Mouse (Mus musculus) erythroid progenitor cell, adult 5-6 weeks (primary cell): ENCODE results near the gene Pef1. TPM values are rescaled to one million over a fixed set of nuclear protein-coding genes. Genes with fewer than 3 reads are reported as not detected.

Experiments
- ATAC-seq: replicated peaks from 2 replicates; pipeline ENCODE4 v1.8.0; 2016; ENCODE audit warnings: moderate number of reproducible peaks, mild to moderate bottlenecking, moderate TSS enrichment, inconsistent platforms; ENCODE audit not compliant: poor library complexity, low FRiP score, severe bottlenecking
- total RNA-seq, 2 experiments: library from RNA; stranded (forward) in 1 of 2; stranded (reverse) in 1 of 2; fragments of 150-400 nt in 1 of 2; fragments of 186-747, 209-891 nt in 1 of 2; gene quantifications; 2 replicates each; pipeline versions ENCODE4 v1.2.3 to v1.2.4; 2015 to 2017; ENCODE audit warnings: low replicate concordance in 2 of 2

Pef1 gene
- total RNA-seq (2015; ENCODE audit: low replicate concordance) (44.7 and 45.3 TPM in 2 replicates), total RNA-seq (2017; ENCODE audit: low replicate concordance) (8.9 and 10.3 TPM in 2 replicates)

- no peak for ATAC-seq
Observed at GRCm38 (mm10) chr4:130102111-130102651, at the start of gene Pef1. Pef1 (plus strand) TSS chr4:130102558.

- ATAC-seq = no peak
Observed at GRCm38 (mm10) chr4:130053111-130053510, 49.2 kb upstream of the Pef1 start.

GRCm38 (mm10) chr4:130054727-130055126 is 47.6 kb upstream of the Pef1 start:
- no peak for ATAC-seq

- no peak for ATAC-seq
Observed at GRCm38 (mm10) chr4:130055160-130056010, 47.0 kb upstream of the Pef1 start.

GRCm38 (mm10) chr4:130056011-130056322 is 46.4 kb upstream of the Pef1 start:
- ATAC-seq = no peak

GRCm38 (mm10) chr4:130056471-130056870 is 45.9 kb upstream of the Pef1 start:
- ATAC-seq = no peak

- ATAC-seq = no peak
Observed at GRCm38 (mm10) chr4:130060937-130061336, 41.4 kb upstream of the Pef1 start.

GRCm38 (mm10) chr4:130063191-130063590 is 39.2 kb upstream of the Pef1 start:
- no peak for ATAC-seq

- ATAC-seq = no peak
Observed at GRCm38 (mm10) chr4:130066816-130067215, 35.5 kb upstream of the Pef1 start.

- ATAC-seq = no peak
Observed at GRCm38 (mm10) chr4:130070523-130070922, 31.8 kb upstream of the Pef1 start.

GRCm38 (mm10) chr4:130071758-130072157 is 30.6 kb upstream of the Pef1 start:
- no peak for ATAC-seq

- no peak for ATAC-seq
Observed at GRCm38 (mm10) chr4:130073367-130073766, 29.0 kb upstream of the Pef1 start.

GRCm38 (mm10) chr4:130074761-130075515 is 27.4 kb upstream of the Pef1 start:
- no peak for ATAC-seq

GRCm38 (mm10) chr4:130076856-130077255 is 25.5 kb upstream of the Pef1 start:
- no peak for ATAC-seq

GRCm38 (mm10) chr4:130078816-130079485 is 23.4 kb upstream of the Pef1 start:
- ATAC-seq = no peak

GRCm38 (mm10) chr4:130079521-130079920 is 22.8 kb upstream of the Pef1 start:
- no peak for ATAC-seq

- no peak for ATAC-seq
Observed at GRCm38 (mm10) chr4:130081345-130082190, 20.8 kb upstream of the Pef1 start.

GRCm38 (mm10) chr4:130082211-130082610 is 20.1 kb upstream of the Pef1 start:
- ATAC-seq = no peak

GRCm38 (mm10) chr4:130084331-130084945 is 17.9 kb upstream of the Pef1 start:
- ATAC-seq = no peak
